Mouse (Mus musculus) erythroblast, embryonic 14.5 days (primary cell): Measurements from ENCODE around the gene Disp3.

ENCODE experiments used
- GATA1 ChIP-seq: IDR thresholded peaks from 2 replicates; pipeline ENCODE4 v1.6.1; 2012; ENCODE audit warnings: low read length, inconsistent platforms, mixed read lengths
- TAL1 ChIP-seq: IDR thresholded peaks from 3 replicates; pipeline ENCODE4 v1.6.1; 2012; ENCODE audit warnings: low read length, inconsistent platforms, mixed read lengths

GRCm38 (mm10) chr4:148315377-148316175 is 27.8 kb upstream of the Disp3 start:
- TF ChIP-seq GATA1 (no peak), TAL1 (no peak)
